Mouse (Mus musculus) ovary, adult 2 months (tissue): ENCODE results near the gene Pcdh17. TPM values are rescaled to one million over a fixed set of nuclear protein-coding genes. Genes with fewer than 3 reads are reported as not detected.

ENCODE experiments used
- polyA plus RNA-seq: library from polyadenylated mRNA; depleted of rRNA; stranded (reverse); fragments of >200 nt; gene quantifications from 2 replicates; pipeline ENCODE4 v1.2.3, GENCODE M21; 2012; rRNA removed

Pcdh17 gene
- 2.8 and 2.9 TPM in 2 replicates for polyA plus RNA-seq

DNA sequence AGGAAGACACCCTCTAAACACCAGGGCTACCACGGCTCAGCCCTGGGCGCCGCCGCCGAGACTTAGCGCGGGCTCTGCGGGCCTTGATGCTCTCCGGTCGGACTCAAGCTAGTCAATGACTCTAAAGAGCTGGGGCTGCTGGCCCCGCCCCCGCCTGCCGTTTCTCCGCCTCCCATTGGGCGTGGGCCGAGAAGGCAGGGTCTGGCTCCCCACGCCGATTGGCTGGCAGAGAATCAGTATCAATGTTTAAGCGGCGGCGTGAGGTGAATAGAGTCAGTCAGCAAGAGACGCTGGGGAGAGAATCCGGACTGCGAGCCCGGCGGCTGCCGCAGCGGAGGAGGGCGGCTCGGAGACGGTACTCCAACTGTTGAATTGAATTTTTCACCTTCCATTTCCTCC lies at the start of gene Pcdh17:
Pcdh17 (plus strand) TSS at position 276 of the 399 bp plus-strand sequence.

